Mouse (Mus musculus) erythroblast, embryonic 14.5 days (primary cell): Measurements from ENCODE around the gene Kcnn1.

Source experiments
- GATA1 ChIP-seq: IDR thresholded peaks from 2 replicates; pipeline ENCODE4 v1.6.1; 2012; ENCODE audit warnings: low read length, inconsistent platforms, mixed read lengths
- TAL1 ChIP-seq: IDR thresholded peaks from 3 replicates; pipeline ENCODE4 v1.6.1; 2012; ENCODE audit warnings: low read length, inconsistent platforms, mixed read lengths

DNA sequence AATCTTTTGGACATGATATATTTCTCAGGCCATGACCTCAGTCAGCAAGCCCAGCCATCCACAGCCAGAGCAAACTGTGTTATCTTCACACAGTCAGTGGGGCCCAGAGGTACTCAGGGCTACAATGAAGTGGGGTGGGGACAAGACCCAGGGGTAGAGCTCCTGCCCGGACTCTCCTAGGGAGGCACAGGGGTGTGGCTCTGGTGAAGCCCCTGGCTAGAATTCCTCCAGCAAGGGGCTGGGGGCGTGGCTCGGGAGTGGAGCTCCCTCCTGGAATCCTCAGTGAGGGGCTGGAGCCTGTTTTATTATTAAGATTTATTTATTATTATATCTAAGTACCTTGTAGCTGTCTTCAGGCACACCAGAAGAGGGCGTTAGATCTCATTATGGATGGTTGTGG, 13.3 kb upstream of the Kcnn1 start:
- TF ChIP-seq TAL1 (no peak), GATA1 (no peak)
